In genomic region chr19:17839856-17840255, GRCm38 (mm10) we compare ENCODE assay signal across 19 mouse cellular contexts.
"Had no signal": no experiment of that assay in that cellular context is flagged by ENCODE, and none has a peak within 500 bp of the region (broad histone marks: within the 10 kb centered on the region; RNA-seq: fewer than 3 reads in every experiment).

No protein-coding gene starts in this region.

- H3K4me3 ChIP-seq: intestine, embryonic 15.5 days; limb, embryonic 10.5 days; limb, embryonic 13.5 days; lung, embryonic 15.5 days; megakaryocyte, embryonic 14.5 days; midbrain, embryonic 12.5 days; midbrain, embryonic 15.5 days; neural tube, embryonic 12.5 days; neural tube, embryonic 15.5 days; stomach, embryonic 15.5 days had no signal

- H3K4me2 ChIP-seq: intestine, embryonic 15.5 days; limb, embryonic 13.5 days; lung, embryonic 15.5 days; midbrain, embryonic 12.5 days; midbrain, embryonic 15.5 days; neural tube, embryonic 12.5 days; neural tube, embryonic 15.5 days; stomach, embryonic 15.5 days had no signal

- ATAC-seq: intestine, embryonic 15.5 days; liver, postnatal 0 days; midbrain, embryonic 15.5 days had no signal

- H3K27me3 ChIP-seq: intestine, embryonic 15.5 days; lung, embryonic 15.5 days; neural tube, embryonic 15.5 days; stomach, embryonic 15.5 days had no signal

- DNase-seq: kidney, adult 11 months; kidney, postnatal 4 days; liver, postnatal 0 days; right cerebral cortex, adult 18-20 months; right cerebral cortex, postnatal 25 days; spleen, adult 18-20 months; thymus, postnatal 25 days had no signal

- H3K9me3 ChIP-seq: intestine, embryonic 15.5 days; limb, embryonic 10.5 days; limb, embryonic 13.5 days; lung, embryonic 15.5 days; megakaryocyte, embryonic 14.5 days; midbrain, embryonic 12.5 days; midbrain, embryonic 15.5 days; neural tube, embryonic 12.5 days; neural tube, embryonic 15.5 days; stomach, embryonic 15.5 days had no signal

- H3K36me3 ChIP-seq: intestine, embryonic 15.5 days; limb, embryonic 10.5 days; limb, embryonic 13.5 days; lung, embryonic 15.5 days; midbrain, embryonic 12.5 days; midbrain, embryonic 15.5 days; neural tube, embryonic 12.5 days; neural tube, embryonic 15.5 days; stomach, embryonic 15.5 days had no signal

- H3K4me1 ChIP-seq: intestine, embryonic 15.5 days had no signal

- H3K9ac ChIP-seq: intestine, embryonic 15.5 days; limb, embryonic 13.5 days; liver, embryonic 14.5 days; liver, postnatal 0 days; lung, embryonic 15.5 days; midbrain, embryonic 12.5 days; midbrain, embryonic 15.5 days; neural tube, embryonic 12.5 days; neural tube, embryonic 15.5 days; stomach, embryonic 15.5 days had no signal

- H3K27ac ChIP-seq: intestine, embryonic 15.5 days; kidney, postnatal 0 days; limb, embryonic 10.5 days; limb, embryonic 13.5 days; liver, embryonic 14.5 days; lung, embryonic 15.5 days; midbrain, embryonic 12.5 days; midbrain, embryonic 15.5 days; neural tube, embryonic 12.5 days; neural tube, embryonic 15.5 days; stomach, embryonic 15.5 days had no signal
